Comparison of ENCODE assay signal across 13 mouse cellular contexts in genomic region chr13:64038114-64038513, GRCm38 (mm10). TPM values are rescaled to one million over a fixed set of nuclear protein-coding genes. Genes with fewer than 3 reads are reported as not detected.
A peak's percentile ranks its signal among the peaks of the same experiment; 100 is the strongest.
DNase-seq lines count a peak whose midpoint lies in the region; ATAC-seq and TF ChIP-seq lines count a peak whose summit lies in the region.
"Had no signal": no experiment of that assay in that cellular context is flagged by ENCODE, and none has a peak within 500 bp of the region (broad histone marks: within the 10 kb centered on the region; RNA-seq: fewer than 3 reads in every experiment).

No protein-coding gene starts in this region.

- peak; percentile 74 for ATAC-seq in cerebellum, adult (ENCODE audit: insufficient number of reproducible peaks, low FRiP score, low TSS enrichment)
- 0 out of 2 replicates have a peak, but pooled peaks have one; percentile 40 for ATAC-seq in common myeloid progenitor, adult 5-6 weeks (replicated peaks; ENCODE audit: low read depth, poor library complexity, severe bottlenecking)
- no peak for ATAC-seq in hindbrain, embryonic 16.5 days

- no peak for DNase-seq in cerebellum, adult 8-10 months
- DNase-seq in left cerebral cortex, adult 2 months (ENCODE audit: extremely low spot score in 1 of 2, low spot score in 2 of 2), result no peak
- no peak for DNase-seq in left cerebral cortex, postnatal 14 days (ENCODE audit: low spot score in 2 of 2)
- DNase-seq in MEL (ENCODE audit: low read depth, low spot score), result peak; percentile 34
- DNase-seq in layer of hippocampus, adult 9-10 months (ENCODE audit: low spot score), result no peak
- DNase-seq: liver, embryonic 13.5 days had no signal

- H3K4me1 ChIP-seq in MEL (ENCODE audit: control insufficient read depth in 1 of 2, insufficient read depth in 2 of 2, low read length in 2 of 2), result no peaks in the 10 kb centered on the region
- H3K4me1 ChIP-seq in hindbrain, embryonic 16.5 days (ENCODE audit: control insufficient read depth, insufficient read depth, low read depth, low read length), result no peaks in the 10 kb centered on the region

- no peak overlapping the region for H3K4me2 ChIP-seq in hindbrain, embryonic 16.5 days (ENCODE audit: low read length)
- H3K4me2 ChIP-seq: hindbrain, embryonic 14.5 days; liver, embryonic 13.5 days had no signal

- H3K36me3 ChIP-seq in MEL (ENCODE audit: control insufficient read depth in 1 of 2, insufficient read depth in 2 of 2, low read length in 2 of 2), result no peaks in the 10 kb centered on the region
- no peaks in the 10 kb centered on the region for H3K36me3 ChIP-seq in hindbrain, embryonic 16.5 days (ENCODE audit: control insufficient read depth, insufficient read depth, low read length)
- H3K36me3 ChIP-seq: liver, embryonic 13.5 days had no signal

- intact Hi-C loops in left cerebral cortex, adult 2 months (cut with DNase I), result loop anchor here (5.0 to 10.0 kb wide), 4 partner anchors 54 to 1113 kb away; no protein-coding TSS in a partner anchor
- intact Hi-C loops in left cerebral cortex, postnatal 14 days (cut with DNase I), result loop anchor here (5.0 to 10.0 kb wide), 3 partner anchors 49 to 673 kb away; partner anchors contain the start of gene Hsd17b3

- TF ChIP-seq RAD21 in MEL (IDR thresholded peaks at IDR 0.05; ENCODE audit: low read depth, low read length), result peak; percentile 59

- H3K79me2 ChIP-seq in MEL (ENCODE audit: control insufficient read depth, insufficient read depth, low read length, poor library complexity), result no peaks in the 10 kb centered on the region

- TF ChIP-seq CTCF in left cerebral cortex, adult 2 months (IDR thresholded peaks at IDR 0.05), result peak; percentile 72
- peak in 2 of 3 experiments; percentile 44 to 66; a peak in 3 of 6 replicates for TF ChIP-seq CTCF in MEL (IDR thresholded peaks at IDR 0.05 in 2 of 3, conservative IDR thresholded peaks at IDR 0.05 in 1 of 3; ENCODE audit: control insufficient read depth in 1 of 3, insufficient read depth in 1 of 3, low read depth in 2 of 3, low read length in 3 of 3, poor library complexity in 1 of 3, severe bottlenecking in 1 of 3)

- no peak overlapping the region for H3K27ac ChIP-seq in left cerebral cortex, adult 2 months
- no peak overlapping the region for H3K27ac ChIP-seq in MEL (ENCODE audit: control insufficient read depth, low read depth, low read length)
- H3K27ac ChIP-seq in hindbrain, embryonic 16.5 days (ENCODE audit: low read depth, low read length), result no peak overlapping the region
- H3K27ac ChIP-seq: hindbrain, embryonic 14.5 days; liver, embryonic 13.5 days had no signal

- no peak for TF ChIP-seq EP300 in MEL (IDR thresholded peaks at IDR 0.05; ENCODE audit: low read depth in 1 of 2, low read length in 2 of 2)

- H3K9me3 ChIP-seq in MEL (replicated peaks; ENCODE audit: insufficient read depth, low read length), result no peaks in the 10 kb centered on the region
- no peaks in the 10 kb centered on the region for H3K9me3 ChIP-seq in hindbrain, embryonic 16.5 days (ENCODE audit: control insufficient read depth, low read length)
- H3K9me3 ChIP-seq: liver, embryonic 13.5 days had no signal

- H3K4me3 ChIP-seq in left cerebral cortex, adult 2 months, result no peak overlapping the region
- H3K4me3 ChIP-seq in MEL (ENCODE audit: control insufficient read depth in 1 of 2, insufficient read depth in 1 of 2, low read depth in 2 of 2, low read length in 2 of 2), result no peak overlapping the region
- H3K4me3 ChIP-seq in hindbrain, embryonic 16.5 days (ENCODE audit: low read length), result no peak overlapping the region
- H3K4me3 ChIP-seq: liver, embryonic 13.5 days had no signal

- no peak overlapping the region for H3K9ac ChIP-seq in MEL (ENCODE audit: control insufficient read depth, low read depth, low read length, poor library complexity, severe bottlenecking)
- no peak overlapping the region for H3K9ac ChIP-seq in hindbrain, embryonic 16.5 days (ENCODE audit: low read depth, low read length)
- H3K9ac ChIP-seq: hindbrain, embryonic 14.5 days; liver, embryonic 13.5 days had no signal

- H3K27me3 ChIP-seq in MEL (ENCODE audit: control insufficient read depth in 1 of 2, insufficient read depth in 2 of 2, low read length in 2 of 2), result peaks cover 0 to 2% of the 10 kb centered on the region in 2 experiments; a peak in 3 of 4 replicates
- H3K27me3 ChIP-seq in hindbrain, embryonic 16.5 days (replicated peaks; ENCODE audit: control insufficient read depth, insufficient read depth, low read length), result no peaks in the 10 kb centered on the region

- no peak for TF ChIP-seq POLR2A in MEL (IDR thresholded peaks at IDR 0.05; ENCODE audit: control insufficient read depth in 1 of 2, insufficient read depth in 1 of 2, low read depth in 1 of 2, low read length in 2 of 2, poor library complexity in 1 of 2)

TF ChIP-seq in MEL, 35 proteins besides CTCF, POLR2A, EP300 and RAD21:
- TF ChIP-seq TCF12 (IDR thresholded peaks at IDR 0.05; ENCODE audit: low read depth, low read length) (no peak), SMC3 (IDR thresholded peaks at IDR 0.05; ENCODE audit: low read depth, low read length) (peak; percentile 57), SIN3A (IDR thresholded peaks at IDR 0.05; ENCODE audit: low read length) (no peak), ZNF384 (IDR thresholded peaks at IDR 0.05; ENCODE audit: low read depth, low read length) (peak; percentile 71), ELF1 (IDR thresholded peaks at IDR 0.05; ENCODE audit: low read depth, low read length) (no peak), ZC3H11A (IDR thresholded peaks at IDR 0.05; ENCODE audit: low read depth, low read length) (peak; percentile 37), MAFK (IDR thresholded peaks at IDR 0.05; ENCODE audit: borderline replicate concordance, low read depth, low read length) (no peak), MEF2A (IDR thresholded peaks at IDR 0.05; ENCODE audit: extremely low read depth, insufficient replicate concordance, low read depth, low read length, poor library complexity, severe bottlenecking) (no peak)
TF ChIP-seq in MEL: peak in this region for 3.

RNA-seq across cellular contexts. Expression of gene Hsd17b3, which starts 50.9 kb away (rescaled TPM):
- total RNA-seq in left cerebral cortex, adult 2 months (2021), result not detected
- total RNA-seq in left cerebral cortex, postnatal 14 days (2021), result not detected
- not detected in 2 replicates for total RNA-seq in MEL (2012; rRNA removed)
- polyA plus RNA-seq in MEL (2012; ENCODE audit: insufficient read depth in 1 of 2, insufficient read length in 2 of 2, low read depth in 1 of 2, low replicate concordance in 2 of 2, missing spikeins in 1 of 2), result not detected
- not detected in 2 replicates for total RNA-seq in common myeloid progenitor, adult 5-6 weeks (2017)
- polyA plus RNA-seq in hindbrain, embryonic 16.5 days (2015; fragmentation: Nextera tagmentation; extraction: Ambion mirVana), result not detected in 2 replicates
- total RNA-seq: heart, adult 8-10 months; layer of hippocampus, postnatal 14 days had no signal
- polyA plus RNA-seq: C2C12; hindbrain, embryonic 14.5 days; liver, embryonic 13.5 days had no signal
